Mouse (Mus musculus): Measurements from ENCODE around the gene Zer1.
A peak's percentile ranks its signal among the peaks of the same experiment; 100 is the strongest.

Gene Zer1

GRCm38 (mm10) chr2:30128789-30129188 is 4.4 kb upstream of the Zer1 start:
- ATAC-seq (ENCODE audit: low TSS enrichment) = no peak

GRCm38 (mm10) chr2:30123729-30124471 is 485 bp downstream of the Zer1 start:
- peak; percentile 8; the same call in 1 of the 2 replicates for ATAC-seq (ENCODE audit: low TSS enrichment)

GRCm38 (mm10) chr2:30122766-30123165 is 1.6 kb downstream of the Zer1 start:
- no peak for ATAC-seq (ENCODE audit: low TSS enrichment)

- no peak for ATAC-seq (ENCODE audit: low TSS enrichment)
Observed at GRCm38 (mm10) chr2:30120269-30120668, 4.1 kb downstream of the Zer1 start.

- peak; percentile 56 for ATAC-seq (ENCODE audit: low TSS enrichment)
Observed at GRCm38 (mm10) chr2:30119641-30120051, 4.7 kb downstream of the Zer1 start.

GRCm38 (mm10) chr2:30112564-30112963 is 11.8 kb downstream of the Zer1 start:
- ATAC-seq (ENCODE audit: low TSS enrichment) = no peak

GRCm38 (mm10) chr2:30111500-30111899 is 12.9 kb downstream of the Zer1 start:
- no peak for ATAC-seq (ENCODE audit: low TSS enrichment)

- ATAC-seq (ENCODE audit: low TSS enrichment) = no peak
Observed at GRCm38 (mm10) chr2:30108260-30108659, 16.1 kb downstream of the Zer1 start.

GRCm38 (mm10) chr2:30107646-30108045 is 16.7 kb downstream of the Zer1 start:
- no peak for ATAC-seq (ENCODE audit: low TSS enrichment)

- ATAC-seq (ENCODE audit: low TSS enrichment) = no peak
Observed at GRCm38 (mm10) chr2:30106364-30106763, 18.0 kb downstream of the Zer1 start.

- no peak for ATAC-seq (ENCODE audit: low TSS enrichment)
Observed at GRCm38 (mm10) chr2:30100214-30100613, 24.2 kb downstream of the Zer1 start.

- no peak for ATAC-seq (ENCODE audit: low TSS enrichment)
Observed at GRCm38 (mm10) chr2:30095882-30096527, 28.4 kb downstream of the Zer1 start.

GRCm38 (mm10) chr2:30094208-30094588 is 30.2 kb downstream of the Zer1 start:
- ATAC-seq (ENCODE audit: low TSS enrichment) = no peak

- ATAC-seq (ENCODE audit: low TSS enrichment) = peak; percentile 93
Observed at GRCm38 (mm10) chr2:30093471-30094207, 30.7 kb downstream of the Zer1 start, which contains the start of gene Zdhhc12. Gene Zdhhc12, minus strand, starts transcription at chr2:30093648.

GRCm38 (mm10) chr2:30092280-30092918 is 32.0 kb downstream of the Zer1 start:
- no peak for ATAC-seq (ENCODE audit: low TSS enrichment)

GRCm38 (mm10) chr2:30091521-30091920 is 32.9 kb downstream of the Zer1 start:
- ATAC-seq (ENCODE audit: low TSS enrichment) = no peak

GRCm38 (mm10) chr2:30087310-30087709 is 37.1 kb downstream of the Zer1 start:
- no peak for ATAC-seq (ENCODE audit: low TSS enrichment)

GRCm38 (mm10) chr2:30084632-30085031 is 39.8 kb downstream of the Zer1 start:
- ATAC-seq (ENCODE audit: low TSS enrichment) = no peak

- ATAC-seq (ENCODE audit: low TSS enrichment) = no peak
Observed at GRCm38 (mm10) chr2:30084113-30084512, 40.3 kb downstream of the Zer1 start.

- ATAC-seq (ENCODE audit: low TSS enrichment) = no peak
Observed at GRCm38 (mm10) chr2:30080181-30080800, 44.1 kb downstream of the Zer1 start.

GRCm38 (mm10) chr2:30078760-30079159 is 45.6 kb downstream of the Zer1 start:
- no peak for ATAC-seq (ENCODE audit: low TSS enrichment)

- no peak for ATAC-seq (ENCODE audit: low TSS enrichment)
Observed at GRCm38 (mm10) chr2:30078349-30078712, 46.1 kb downstream of the Zer1 start.
